Mouse (Mus musculus): ENCODE measurements around the gene Lrrc40.
"Not testable (repeated sequence)": the region's sequence is repeated elsewhere in the genome, so short reads cannot be mapped to it uniquely, and the experiment has no call there.

GRCm38 (mm10) chr3:158102043-158102442 lies 65.6 kb downstream of the Lrrc40 start:
- not testable (repeated sequence) for TF ChIP-seq CTCF (IDR thresholded peaks at IDR 0.05; ENCODE audit: control insufficient read depth, insufficient read depth, insufficient read length); CEBPB (IDR thresholded peaks at IDR 0.05; ENCODE audit: low read depth); USF1 (IDR thresholded peaks at IDR 0.05; ENCODE audit: low read depth)

Measured in C2C12 (cell line).